Mouse (Mus musculus) hindbrain, postnatal 0 days (tissue): ENCODE measurements at regions not wholly inside any gene's neighbourhood (a gene's known extent, or its start where the extent isn't known, plus 50 kb on each side); places are given as distances from the start of the nearest gene placed in this dataset.
A peak's percentile ranks its signal among the peaks of the same experiment; 100 is the strongest.

Source experiments
- ATAC-seq: fragments of 200-750 bp; cut with Nextera tagmentation; 2 replicates; pipeline ENCODE4 v1.8.0; 2017; ENCODE audit warnings: mild to moderate bottlenecking, moderate TSS enrichment, moderate library complexity
- DNase-seq: peaks from one replicate; pipeline ENCODE4 v3.0.0-alpha.2; 2015; ENCODE audit warnings: low spot score
- H3K27ac ChIP-seq: fragments of 300-500 bp; sonication (generic); 2 replicates; pipeline ENCODE4 v1.5.1; 2014; ENCODE audit warnings: mild to moderate bottlenecking
- H3K27me3 ChIP-seq: fragments of 300-500 bp; sonication (generic); 2 replicates; pipeline ENCODE4 v1.6.1; 2014; ENCODE audit warnings: low read length, mixed read lengths; ENCODE audit not compliant: insufficient read depth
- H3K36me3 ChIP-seq: fragments of 300-500 bp; sonication (generic); 2 replicates; pipeline ENCODE4 v1.6.1; 2014; ENCODE audit warnings: low read length, mixed read lengths; ENCODE audit not compliant: insufficient read depth
- H3K4me1 ChIP-seq: fragments of 300-500 bp; sonication (generic); 2 replicates; pipeline ENCODE4 v1.6.1; 2014; ENCODE audit warnings: antibody characterized with exemption, low read length, mixed read lengths; ENCODE audit not compliant: insufficient read depth
- H3K4me2 ChIP-seq: fragments of 300-500 bp; sonication (generic); 2 replicates; pipeline ENCODE4 v1.6.1; 2014; ENCODE audit warnings: low read depth, mild to moderate bottlenecking, low read length, moderate library complexity, mixed read lengths
- H3K4me3 ChIP-seq: fragments of 300-500 bp; sonication (generic); 2 replicates; pipeline ENCODE4 v1.5.1; 2014; ENCODE audit warnings: low read length
- H3K9ac ChIP-seq: fragments of 300-500 bp; sonication (generic); replicated peaks from 2 replicates; pipeline ENCODE4 v1.6.1; 2014; ENCODE audit warnings: mild to moderate bottlenecking, low read length, moderate library complexity, mixed read lengths
- H3K9me3 ChIP-seq: fragments of 300-500 bp; sonication (generic); 2 replicates; pipeline ENCODE4 v1.6.1; 2016; ENCODE audit warnings: low read length, mixed read lengths
- CTCF ChIP-seq: IDR thresholded peaks from 2 replicates; pipeline ENCODE4 v1.5.1; 2016; ENCODE audit warnings: antibody characterized with exemption, control low read depth, low read depth
- WGBS: fragments of 180-500 bp; shearing (Covaris S2); extraction: QIAGEN DNeasy Blood & Tissue Kit; methylation state at CpG from one replicate; pipeline ENCODE4 v1.1.7; 2014; 5-methylcytosine and 5-hydroxymethylcytosine counted together

GRCm38 (mm10) chr12:47252306-47252705 is 433.6 kb upstream of the Nova1 start:
- Histone ChIP-seq H3K9me3 (no peaks in the 10 kb centered on the region), H3K27ac (no peak overlapping the region), H3K4me1 (no peaks in the 10 kb centered on the region), H3K4me2 (no peak overlapping the region), H3K27me3 (no peaks in the 10 kb centered on the region), H3K4me3 (no peak overlapping the region), H3K36me3 (no peaks in the 10 kb centered on the region), H3K9ac (no peak overlapping the region)
- DNase-seq: no peak
- no peak for TF ChIP-seq CTCF
- no peak for ATAC-seq

GRCm38 (mm10) chr12:47243623-47244514 is 425.1 kb upstream of the Nova1 start:
- H3K4me1 ChIP-seq: no peaks in the 10 kb centered on the region
- no peak for TF ChIP-seq CTCF
- ATAC-seq (no peak), DNase-seq (no peak)
- H3K27ac ChIP-seq: no peak overlapping the region
- H3K4me3 ChIP-seq: no peak overlapping the region
- no peaks in the 10 kb centered on the region for H3K27me3 ChIP-seq
- H3K36me3 ChIP-seq: no peaks in the 10 kb centered on the region
- 66% methylated on average over 3 of the region's 3 CpGs for WGBS
- H3K4me2 ChIP-seq: no peak overlapping the region
- no peak overlapping the region for H3K9ac ChIP-seq
- H3K9me3 ChIP-seq: no peaks in the 10 kb centered on the region

GRCm38 (mm10) chr12:47220016-47220415 is 401.3 kb upstream of the Nova1 start:
- DNase-seq (peak; percentile 18), ATAC-seq (no peak)
- WGBS: 40% methylated on average over 4 of the region's 4 CpGs
- Histone ChIP-seq H3K27me3 (no peaks in the 10 kb centered on the region), H3K4me2 (no peak overlapping the region), H3K9ac (no peak overlapping the region), H3K4me1 (no peaks in the 10 kb centered on the region), H3K4me3 (no peak overlapping the region), H3K9me3 (no peaks in the 10 kb centered on the region), H3K36me3 (no peaks in the 10 kb centered on the region), H3K27ac (no peak overlapping the region)
- TF ChIP-seq CTCF: no peak

- H3K4me2 ChIP-seq: no peak overlapping the region
- ATAC-seq (no peak), DNase-seq (no peak)
- no peaks in the 10 kb centered on the region for H3K9me3 ChIP-seq
- 46% methylated on average over 2 of the region's 2 CpGs for WGBS
- no peak overlapping the region for H3K4me3 ChIP-seq
- H3K4me1 ChIP-seq: no peaks in the 10 kb centered on the region
- H3K27me3 ChIP-seq: no peaks in the 10 kb centered on the region
- no peak overlapping the region for H3K9ac ChIP-seq
- TF ChIP-seq CTCF: no peak
- no peaks in the 10 kb centered on the region for H3K36me3 ChIP-seq
- H3K27ac ChIP-seq: no peak overlapping the region
These were observed 400.6 kb upstream of the Nova1 start for GRCm38 (mm10) chr12:47219340-47219739.

GRCm38 (mm10) chr12:47211417-47212104 is 392.8 kb upstream of the Nova1 start:
- H3K9me3 ChIP-seq: no peaks in the 10 kb centered on the region
- DNase-seq (no peak), ATAC-seq (no peak)
- H3K4me2 ChIP-seq: no peak overlapping the region
- H3K4me3 ChIP-seq: no peak overlapping the region
- H3K27me3 ChIP-seq: no peaks in the 10 kb centered on the region
- TF ChIP-seq CTCF: no peak
- WGBS: 87% methylated on average over 4 of the region's 4 CpGs
- no peaks in the 10 kb centered on the region for H3K4me1 ChIP-seq
- H3K36me3 ChIP-seq: no peaks in the 10 kb centered on the region
- H3K9ac ChIP-seq: no peak overlapping the region
- no peak overlapping the region for H3K27ac ChIP-seq

GRCm38 (mm10) chr12:47202936-47203335 is 384.2 kb upstream of the Nova1 start:
- Histone ChIP-seq H3K4me3 (no peak overlapping the region), H3K9me3 (no peaks in the 10 kb centered on the region), H3K36me3 (no peaks in the 10 kb centered on the region), H3K27ac (no peak overlapping the region), H3K4me1 (no peaks in the 10 kb centered on the region), H3K9ac (no peak overlapping the region), H3K4me2 (no peak overlapping the region), H3K27me3 (no peaks in the 10 kb centered on the region)
- no peak for TF ChIP-seq CTCF
- DNase-seq: peak; percentile 63
- WGBS: 54% methylated on average over 1 of the region's 1 CpGs
- peak; percentile 85 for ATAC-seq

GRCm38 (mm10) chr12:47198609-47199008 is 379.9 kb upstream of the Nova1 start:
- Histone ChIP-seq H3K4me1 (no peaks in the 10 kb centered on the region), H3K9ac (no peak overlapping the region), H3K27me3 (no peaks in the 10 kb centered on the region), H3K4me3 (no peak overlapping the region), H3K27ac (no peak overlapping the region), H3K9me3 (no peaks in the 10 kb centered on the region), H3K4me2 (no peak overlapping the region), H3K36me3 (no peaks in the 10 kb centered on the region)
- DNase-seq (no peak), ATAC-seq (no peak)
- WGBS: 73% methylated on average over 6 of the region's 6 CpGs
- no peak for TF ChIP-seq CTCF
